Mouse (Mus musculus): ENCODE measurements at regions not wholly inside any gene's neighbourhood (a gene's known extent, or its start where the extent isn't known, plus 50 kb on each side); places are given as distances from the start of the nearest gene placed in this dataset.
A peak's percentile ranks its signal among the peaks of the same experiment; 100 is the strongest.

GRCm38 (mm10) chr4:105282681-105283462 lies 125.7 kb downstream of the Plpp3 start:
- no peak for DNase-seq (ENCODE audit: low read depth in 1 of 2, low spot score in 2 of 2)

GRCm38 (mm10) chr4:105285431-105286013 lies 128.4 kb downstream of the Plpp3 start:
- no peak for DNase-seq (ENCODE audit: low read depth in 1 of 2, low spot score in 2 of 2)

GRCm38 (mm10) chr4:105286299-105286698 lies 129.2 kb downstream of the Plpp3 start:
- no peak for DNase-seq (ENCODE audit: low read depth in 1 of 2, low spot score in 2 of 2)

- no peak for DNase-seq (ENCODE audit: low read depth in 1 of 2, low spot score in 2 of 2)
These were observed 129.7 kb downstream of the Plpp3 start for GRCm38 (mm10) chr4:105286809-105287208.

- no peak for DNase-seq (ENCODE audit: low read depth in 1 of 2, low spot score in 2 of 2)
These were observed 130.3 kb downstream of the Plpp3 start for GRCm38 (mm10) chr4:105287419-105287818.

GRCm38 (mm10) chr4:105289635-105290034 lies 132.5 kb downstream of the Plpp3 start:
- no peak for DNase-seq (ENCODE audit: low read depth in 1 of 2, low spot score in 2 of 2)

GRCm38 (mm10) chr4:105290847-105291475 lies 133.8 kb downstream of the Plpp3 start:
- no peak for DNase-seq (ENCODE audit: low read depth in 1 of 2, low spot score in 2 of 2)

GRCm38 (mm10) chr4:105291503-105291902 lies 134.4 kb downstream of the Plpp3 start:
- no peak for DNase-seq (ENCODE audit: low read depth in 1 of 2, low spot score in 2 of 2)

GRCm38 (mm10) chr4:105299358-105299757 lies 142.2 kb downstream of the Plpp3 start:
- DNase-seq (ENCODE audit: low read depth in 1 of 2, low spot score in 2 of 2), result no peak

GRCm38 (mm10) chr4:105301547-105301946 lies 144.4 kb downstream of the Plpp3 start:
- DNase-seq (ENCODE audit: low read depth in 1 of 2, low spot score in 2 of 2), result no peak

- no peak for DNase-seq (ENCODE audit: low read depth in 1 of 2, low spot score in 2 of 2)
These were observed 147.0 kb downstream of the Plpp3 start for GRCm38 (mm10) chr4:105304166-105304565.

- DNase-seq (ENCODE audit: low read depth in 1 of 2, low spot score in 2 of 2), result no peak
These were observed 148.8 kb downstream of the Plpp3 start for GRCm38 (mm10) chr4:105305931-105306330.

GRCm38 (mm10) chr4:105307356-105307755 lies 150.2 kb downstream of the Plpp3 start:
- no peak for DNase-seq (ENCODE audit: low read depth in 1 of 2, low spot score in 2 of 2)

GRCm38 (mm10) chr4:105307905-105308304 lies 150.8 kb downstream of the Plpp3 start:
- no peak for DNase-seq (ENCODE audit: low read depth in 1 of 2, low spot score in 2 of 2)

GRCm38 (mm10) chr4:105308971-105309488 lies 151.9 kb downstream of the Plpp3 start:
- DNase-seq (ENCODE audit: low read depth in 1 of 2, low spot score in 2 of 2), result no peak

GRCm38 (mm10) chr4:105312643-105313042 lies 155.5 kb downstream of the Plpp3 start:
- DNase-seq (ENCODE audit: low read depth in 1 of 2, low spot score in 2 of 2), result no peak

GRCm38 (mm10) chr4:105313151-105313818 lies 156.1 kb downstream of the Plpp3 start:
- DNase-seq (ENCODE audit: low read depth in 1 of 2, low spot score in 2 of 2), result no peak

- no peak for DNase-seq (ENCODE audit: low read depth in 1 of 2, low spot score in 2 of 2)
These were observed 157.9 kb downstream of the Plpp3 start for GRCm38 (mm10) chr4:105315095-105315494.

GRCm38 (mm10) chr4:105316478-105317206 lies 159.5 kb downstream of the Plpp3 start:
- DNase-seq (ENCODE audit: low read depth in 1 of 2, low spot score in 2 of 2), result peak in 1 of 2 experiments; percentile 33

- DNase-seq (ENCODE audit: low read depth in 1 of 2, low spot score in 2 of 2), result no peak
These were observed 161.3 kb downstream of the Plpp3 start for GRCm38 (mm10) chr4:105318421-105318820.

GRCm38 (mm10) chr4:105323446-105323845 lies 166.3 kb downstream of the Plpp3 start:
- DNase-seq (ENCODE audit: low read depth in 1 of 2, low spot score in 2 of 2), result no peak
